Mouse (Mus musculus) embryo, embryonic 10 days (tissue): Measurements from ENCODE around the gene Rpl32.

ENCODE experiments used
- DNase-seq: peaks from one replicate; pipeline ENCODE4 v3.0.0-alpha.2; 2015; ENCODE audit warnings: low spot score

Gene Rpl32

DNA sequence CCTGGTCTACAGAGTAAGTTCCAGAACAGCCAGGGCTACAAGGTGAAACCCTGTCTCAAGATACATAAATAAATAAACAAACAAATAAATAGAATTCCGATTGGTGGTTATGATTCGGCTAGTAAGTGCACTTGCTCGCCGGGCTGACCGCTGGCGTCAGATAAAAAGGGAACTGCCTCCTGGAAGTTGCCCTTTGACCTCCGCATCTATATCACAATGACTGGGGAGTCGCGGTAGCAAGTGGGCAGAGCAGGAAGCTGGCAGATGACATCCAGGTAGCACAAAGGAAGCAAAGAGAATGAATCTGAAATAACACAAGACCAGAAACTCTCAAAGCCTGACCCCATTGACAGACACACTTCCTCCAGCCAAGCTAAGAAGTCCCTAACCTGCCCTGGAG is 41.2 kb downstream of the Rpl32 start:
- peak; percentile 47 for DNase-seq

DNA sequence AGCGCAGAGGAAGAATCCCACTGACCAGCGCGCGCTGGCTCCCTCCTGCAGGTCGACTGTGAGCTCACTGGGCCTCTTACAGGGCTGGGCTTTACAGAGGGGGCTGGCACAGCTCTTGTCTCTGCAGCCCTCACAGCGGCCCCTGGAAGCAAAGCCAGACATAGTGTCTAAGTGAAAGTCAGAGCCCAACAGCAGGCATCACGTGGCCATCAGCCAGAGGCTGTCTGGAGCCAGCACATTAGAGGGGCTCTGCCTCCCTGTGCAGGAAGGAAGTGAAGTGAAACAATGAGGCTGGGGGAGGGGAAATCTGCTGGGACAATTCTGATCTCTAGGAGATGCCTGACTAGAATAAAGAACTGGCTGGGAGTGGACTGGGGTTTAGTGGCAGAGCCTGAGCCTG is 44.4 kb downstream of the Rpl32 start:
- DNase-seq: peak; percentile 90

DNA sequence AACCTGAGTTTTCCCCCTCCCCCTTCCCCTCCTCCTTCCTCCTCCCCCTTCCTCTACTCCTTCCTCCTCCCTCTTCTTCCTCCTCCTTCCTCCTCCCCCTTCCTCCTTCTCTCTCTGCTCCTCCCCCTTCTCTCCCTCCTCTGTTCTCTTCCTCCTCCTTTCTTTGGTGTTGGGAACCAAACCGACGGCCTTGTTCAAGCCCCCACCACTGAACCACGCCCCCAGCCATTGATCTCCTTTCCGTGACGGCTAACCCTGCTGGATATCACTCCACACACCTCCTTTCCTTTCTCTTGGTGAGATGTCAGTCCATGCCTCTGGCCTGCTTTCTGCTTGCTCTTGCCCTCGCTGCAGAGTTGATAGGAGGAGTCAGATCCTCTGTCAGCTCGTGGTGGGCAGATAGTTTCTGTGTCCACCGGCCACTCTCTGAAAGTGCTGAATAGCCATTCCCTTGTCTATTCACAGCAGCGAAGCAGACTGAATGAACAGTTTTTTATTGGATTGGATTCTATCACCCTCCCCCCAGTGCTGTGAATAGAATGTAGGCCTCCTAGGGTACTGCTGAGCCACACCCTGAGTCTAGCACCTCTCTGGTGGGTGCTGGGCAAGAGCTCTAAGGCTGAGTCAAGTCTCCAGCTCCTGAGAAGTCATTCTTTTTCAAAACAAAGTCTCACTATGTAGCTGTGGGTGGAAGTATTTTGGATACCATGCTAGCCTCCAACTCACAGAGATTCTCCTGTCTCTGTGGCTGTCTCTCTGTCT is 46.4 kb downstream of the Rpl32 start, which contains the start of gene Tmem40:
Gene Tmem40 (minus strand): TSS at position 416 of the 762 bp plus-strand sequence.
- peak; percentile 75 for DNase-seq

DNA sequence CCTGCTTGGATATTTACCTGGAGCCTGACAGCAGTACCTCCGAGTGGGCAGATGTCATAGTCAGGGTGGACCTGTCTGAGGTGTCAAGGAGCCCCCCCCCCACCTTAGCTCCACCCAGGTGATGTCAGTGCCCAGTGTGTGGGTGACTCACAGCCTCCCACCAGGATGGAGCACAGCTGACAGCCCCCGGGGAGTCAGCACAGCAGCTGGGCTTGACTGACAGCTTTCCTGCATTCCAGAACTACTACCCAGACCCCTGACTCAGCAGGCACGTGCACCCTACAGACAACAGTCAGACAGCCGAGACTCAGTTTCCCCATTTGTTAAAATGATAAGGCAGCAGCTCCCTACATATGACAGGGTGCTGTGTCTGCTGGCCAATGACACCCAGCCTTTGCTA is 47.6 kb downstream of the Rpl32 start:
- DNase-seq: peak; percentile 12

DNA sequence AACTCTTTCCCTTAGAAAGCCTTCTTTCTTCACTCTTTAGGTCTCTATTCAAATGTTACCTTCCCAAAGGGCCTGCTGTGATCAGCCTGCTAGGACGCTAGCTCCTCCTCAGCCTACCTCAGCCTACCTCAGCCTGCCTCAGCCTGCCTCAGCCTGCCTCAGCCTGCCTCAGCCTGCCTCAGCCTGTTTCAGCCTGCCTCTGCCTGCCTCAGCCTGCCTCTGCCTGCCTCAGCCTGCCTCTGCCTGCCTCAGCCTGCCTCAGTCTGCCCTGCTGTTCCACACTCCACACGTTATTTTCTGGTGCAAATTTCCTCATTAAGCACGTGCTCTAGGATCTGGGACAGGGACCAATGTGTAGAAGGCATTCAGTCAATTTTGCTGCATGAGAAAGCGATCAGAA is 48.4 kb downstream of the Rpl32 start:
- no peak for DNase-seq

DNA sequence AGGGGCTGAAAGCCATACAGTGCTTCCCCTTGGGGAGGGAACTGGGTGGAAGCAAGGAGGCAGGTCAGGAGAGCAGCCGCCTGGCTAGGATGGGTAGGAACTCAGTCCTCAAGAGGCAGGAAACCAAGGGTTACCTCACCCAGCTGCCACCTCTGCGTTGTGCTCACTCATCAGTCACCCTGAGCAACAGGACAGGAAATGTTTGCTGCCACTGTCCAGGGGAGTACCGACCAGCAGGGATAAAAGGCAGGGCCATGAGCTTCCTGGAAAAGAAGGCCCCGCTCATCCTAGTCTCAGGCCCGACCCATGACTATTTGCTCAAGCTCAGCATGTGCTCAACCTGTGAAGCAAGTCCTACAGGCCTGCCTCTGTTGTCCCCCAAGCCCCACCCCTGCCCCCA is 49.1 kb downstream of the Rpl32 start:
- DNase-seq: no peak

DNA sequence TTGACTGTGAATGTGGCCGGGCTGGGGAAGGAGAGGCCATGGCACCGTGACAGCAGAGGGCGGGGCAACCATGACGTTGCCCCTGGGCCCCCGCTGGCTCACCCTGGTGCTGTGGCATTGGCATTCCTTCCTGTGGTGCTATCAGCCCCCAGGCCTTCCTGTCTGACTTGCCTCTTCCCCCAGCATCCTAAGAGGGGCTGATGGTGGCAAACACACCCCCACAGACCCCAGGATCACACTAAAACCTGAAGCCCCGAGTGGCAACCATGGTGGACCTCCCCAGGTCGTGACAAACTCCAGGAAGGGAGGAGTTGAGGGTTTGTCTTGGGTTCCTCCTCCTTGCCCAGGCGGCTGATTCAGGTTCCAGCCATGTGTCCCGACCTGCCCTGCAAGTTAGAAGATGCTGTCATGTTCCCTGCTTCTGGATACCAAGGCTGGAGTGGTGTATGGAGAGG is 49.5 kb downstream of the Rpl32 start:
- no peak for DNase-seq

DNA sequence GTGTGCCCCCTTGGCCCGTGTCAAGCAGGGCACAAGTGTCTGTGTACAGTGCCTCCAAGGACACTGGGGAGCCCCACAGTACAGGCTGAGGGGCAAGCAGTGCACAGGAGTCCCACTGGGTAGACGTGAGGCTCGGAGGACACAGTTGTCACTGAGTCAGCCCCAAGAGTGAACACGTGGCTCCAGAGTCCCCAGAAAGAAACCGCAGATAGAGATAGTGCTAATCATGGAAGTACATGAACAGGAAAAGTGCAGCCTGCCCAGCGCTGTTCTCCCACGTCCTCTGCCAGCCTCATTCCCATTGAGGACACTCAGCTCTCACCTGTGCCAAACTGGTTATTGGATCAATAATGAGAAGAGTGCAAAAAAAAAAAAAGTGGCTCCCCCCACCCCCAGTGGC is 53.0 kb downstream of the Rpl32 start:
- DNase-seq: no peak
